Mouse (Mus musculus): ENCODE results near the gene Cltrn. TPM values are rescaled to one million over a fixed set of nuclear protein-coding genes. Genes with fewer than 3 reads are reported as not detected.

Cltrn gene
- total RNA-seq, 2 experiments from 2014 or later, result not detected

- DNase-seq, result no peak
These were observed 50.4 kb downstream of the Cltrn start, which contains the start of gene Ace2 for GRCm38 (mm10) chrX:164139032-164139431. Gene Ace2 (plus strand): TSS chrX:164139332.

GRCm38 (mm10) chrX:164145463-164146250 lies 57.0 kb downstream of the Cltrn start:
- no peak for DNase-seq

- DNase-seq, result no peak
These were observed 64.1 kb downstream of the Cltrn start for GRCm38 (mm10) chrX:164152703-164153102.

GRCm38 (mm10) chrX:164153606-164154005 lies 65.0 kb downstream of the Cltrn start:
- no peak for DNase-seq

GRCm38 (mm10) chrX:164154594-164154993 lies 66.0 kb downstream of the Cltrn start:
- DNase-seq, result no peak

GRCm38 (mm10) chrX:164164681-164165080 lies 76.1 kb downstream of the Cltrn start:
- no peak for DNase-seq

Other genes starting within 250 kb of the Cltrn start
- gene Ap1s2, start 179.8 kb upstream of the Cltrn start, total RNA-seq (2021), result 10 to 100 TPM; 16.2 to 21.5 TPM
- gene Zrsr2, start 130.2 kb upstream of the Cltrn start, total RNA-seq (2021), result 10 to 100 TPM; 23.7 to 30.2 TPM
- gene Car5b, start 60.8 kb upstream of the Cltrn start, total RNA-seq (2021), result 10 to 100 TPM; 17.9 to 41.0 TPM
- 1 to 10 TPM; 6.7 to 6.8 TPM for gene Siah1b, start 12.3 kb upstream of the Cltrn start, total RNA-seq (2021)
- gene Ace2, start 50.5 kb downstream of the Cltrn start, total RNA-seq (2021), result 10 to 100 TPM; 11.4 to 11.5 TPM
- gene Bmx, start 169.4 kb downstream of the Cltrn start, total RNA-seq (2021), result under 1 TPM; 0.23 to 0.30 TPM
- 1 to 10 TPM; 3.9 to 4.9 TPM for gene Pir, start 180.5 kb downstream of the Cltrn start, total RNA-seq (2021)

Data from adrenal gland, postnatal 36 days (tissue).